Mouse (Mus musculus): ENCODE data around the gene Tmem95. TPM values are rescaled to one million over a fixed set of nuclear protein-coding genes. Genes with fewer than 3 reads are reported as not detected.

Tmem95 gene
- polyA plus RNA-seq (2021; fragmentation: Nextera tagmentation): not detected in 2 replicates
- long read RNA-seq, experiment 1, partial matches to known transcripts: 0 of 1 reads
- long read RNA-seq, experiment 1, other reads (novel, unspliced or antisense): 1 of 1 reads
- long read RNA-seq, experiment 2: 0 reads

DNA sequence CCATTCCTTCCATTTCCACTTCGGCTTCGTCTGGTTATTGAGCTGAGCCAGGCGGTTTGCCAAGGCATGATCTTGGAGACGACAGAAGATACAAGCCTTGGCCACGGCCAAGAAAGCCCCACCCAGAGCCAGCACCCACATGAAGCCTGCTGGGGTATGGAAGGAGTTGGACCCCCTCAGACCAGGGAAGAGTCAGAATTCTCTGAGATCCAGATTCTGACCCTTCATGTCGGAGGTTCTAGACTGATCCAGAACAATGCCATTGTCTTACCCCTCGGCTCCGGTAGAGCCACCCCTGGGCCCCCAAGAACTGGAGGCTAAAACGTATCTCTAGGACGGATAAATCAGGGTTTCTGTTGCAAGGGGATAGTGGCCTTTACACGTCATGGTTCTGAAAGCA is at the start of gene Tmem95:
Gene Tmem95, minus strand, starts transcription at position 141 of the 400 bp plus-strand sequence.

DNA sequence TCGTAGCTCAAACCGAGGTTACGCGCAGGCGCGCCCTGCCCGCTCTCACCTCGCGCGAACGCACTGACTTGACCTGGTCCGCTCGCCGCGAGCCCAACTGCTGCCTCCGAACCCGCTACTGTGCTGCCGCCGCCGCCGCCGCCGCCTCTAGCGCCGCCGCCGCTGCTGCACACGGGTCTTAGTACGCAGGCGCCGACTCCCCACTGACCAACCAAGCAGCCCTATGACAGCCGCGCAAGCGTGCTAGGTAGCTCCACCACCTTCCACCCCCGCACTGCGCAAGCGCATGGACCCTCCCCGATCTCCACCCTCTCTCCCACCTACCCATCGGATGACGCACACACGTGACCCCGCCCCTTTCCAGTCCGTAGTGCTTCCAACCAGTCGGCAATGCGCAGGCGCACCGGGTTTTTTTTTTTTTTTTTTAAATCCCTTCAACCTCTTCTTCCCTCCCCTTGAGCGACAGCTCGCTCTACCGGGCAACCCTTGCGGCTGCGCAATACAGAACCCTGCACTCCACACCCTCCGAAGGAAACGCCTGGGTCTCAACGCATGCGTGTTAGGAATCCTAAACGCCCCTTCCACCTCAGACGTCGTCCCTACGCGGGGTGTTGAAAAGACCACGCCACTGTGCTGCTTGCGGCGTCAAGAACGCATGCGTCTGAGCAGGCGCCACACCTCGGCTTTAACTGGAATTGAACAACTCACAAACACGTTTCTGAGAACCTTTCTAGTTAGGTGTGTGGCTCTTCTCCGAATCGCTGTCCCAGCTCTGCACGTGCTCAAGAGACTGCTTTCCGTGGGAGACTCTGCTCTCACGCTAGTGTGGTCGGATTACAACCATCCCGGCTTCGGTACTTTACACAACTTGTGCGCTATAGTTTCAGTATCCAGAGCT is 43.5 kb upstream of the Tmem95 start, which contains the start of gene Eif5a:
Gene Eif5a, minus strand, starts transcription at position 845 of the 898 bp plus-strand sequence.

DNA sequence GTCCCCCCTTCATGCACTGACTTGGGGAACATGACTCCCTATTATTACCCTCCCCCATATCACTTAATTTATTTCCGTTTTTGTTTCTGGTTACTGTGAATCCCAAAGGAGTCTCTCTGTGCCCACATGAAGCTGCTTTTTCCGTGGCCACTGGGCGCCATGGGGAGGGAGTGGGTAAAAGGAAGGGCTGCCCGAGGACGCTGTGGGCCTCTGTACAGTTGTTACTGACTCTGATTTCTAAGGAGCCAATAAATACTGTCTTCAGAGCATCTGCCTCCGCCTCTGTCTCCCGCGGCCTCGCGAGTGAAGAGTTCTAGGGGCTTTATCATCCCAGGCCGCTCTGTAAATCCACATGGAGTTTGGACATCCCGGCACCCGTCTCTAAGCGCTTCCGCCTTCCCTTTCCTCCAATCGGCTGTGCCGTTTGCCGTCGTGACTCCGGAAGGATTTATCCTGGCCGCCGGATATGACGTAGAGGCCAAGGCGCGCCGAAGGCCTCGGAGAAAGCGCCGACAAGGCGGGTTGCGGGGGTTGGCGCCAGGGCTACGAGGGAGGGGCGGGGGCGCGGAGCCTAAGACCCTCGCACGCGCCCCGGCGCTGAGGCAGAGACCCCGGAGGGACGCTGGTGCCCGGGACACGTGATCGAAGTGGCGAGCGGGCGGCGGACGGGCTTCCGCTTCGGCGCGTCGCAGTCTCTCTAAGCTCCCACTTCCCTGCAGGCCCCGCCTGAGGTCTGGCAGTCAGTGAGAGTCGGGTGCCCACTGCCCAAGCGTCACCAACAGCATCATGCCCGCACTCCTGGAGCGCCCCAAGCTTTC is 35.9 kb upstream of the Tmem95 start, which contains the start of gene Gps2:
Gene Gps2, plus strand, starts transcription at position 335 of the 818 bp plus-strand sequence.

DNA sequence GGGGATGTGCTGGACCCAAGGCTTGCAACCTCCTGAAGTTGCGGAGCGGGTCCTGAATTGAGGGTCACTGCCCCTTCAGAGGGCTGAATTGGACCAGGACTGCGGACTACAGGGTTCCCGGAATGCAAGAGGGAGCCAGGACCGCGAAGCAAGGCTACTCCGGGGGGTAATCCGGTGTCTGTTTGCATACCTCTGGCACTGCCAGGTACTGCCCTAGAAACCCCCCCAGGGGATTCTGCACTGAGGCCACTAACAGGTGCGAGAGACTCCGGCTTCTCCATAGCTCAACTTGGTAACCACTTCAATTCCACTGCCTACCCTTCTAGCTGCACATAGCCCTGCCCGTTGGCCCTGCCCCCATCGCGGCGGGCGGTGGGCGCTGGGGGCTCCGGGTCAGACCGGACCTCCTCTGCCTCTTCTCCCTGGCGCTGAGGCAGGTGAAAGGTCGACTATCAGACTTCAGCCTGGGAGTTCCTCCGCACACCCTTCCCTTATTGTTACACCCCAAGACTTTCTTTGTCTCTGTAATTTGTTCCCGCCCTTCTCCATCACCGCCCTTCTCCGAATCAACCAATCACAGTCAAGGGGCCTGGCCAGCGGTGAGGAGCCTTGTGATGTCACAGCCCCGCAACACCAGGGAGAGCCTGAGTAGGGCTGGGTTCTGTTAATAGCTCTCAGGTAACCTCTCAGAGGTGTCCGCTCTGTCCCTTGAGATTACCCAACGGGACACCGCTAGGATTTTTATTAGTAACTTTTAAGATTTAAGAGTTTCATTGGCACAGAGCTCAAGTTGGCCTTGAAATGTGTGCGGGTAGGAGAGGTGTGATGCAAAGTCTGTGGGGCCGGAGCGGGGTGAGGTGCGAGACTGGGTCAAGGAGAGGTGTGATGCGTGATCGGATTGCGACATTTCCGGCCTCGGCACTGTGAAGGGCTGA is 22.9 kb upstream of the Tmem95 start, which contains the start of the genes 2810408A11Rik and Neurl4:
Gene 2810408A11Rik, minus strand, starts transcription at position 517 of the 935 bp plus-strand sequence.
Gene Neurl4, plus strand, starts transcription at position 602 of the 935 bp plus-strand sequence.

DNA sequence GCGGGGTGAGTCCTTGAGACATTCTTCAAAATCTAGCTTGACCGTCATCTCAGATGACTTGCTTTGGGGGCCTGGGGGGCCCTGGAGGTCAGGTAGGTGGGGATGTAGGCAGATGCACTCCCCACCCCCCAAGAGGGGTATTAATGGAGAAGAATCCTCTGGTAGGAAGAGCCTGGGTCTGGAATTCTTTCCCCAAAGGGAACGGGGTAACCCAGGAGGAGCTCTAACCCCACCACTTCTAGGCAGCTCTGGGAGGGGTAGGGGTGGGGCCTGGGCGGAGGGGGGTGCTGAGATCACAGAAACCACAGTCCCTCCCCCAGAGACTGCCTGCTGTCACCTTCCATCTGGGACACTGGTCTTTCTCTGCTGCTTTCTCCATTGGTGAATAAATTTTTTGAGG is 17.5 kb upstream of the Tmem95 start, which contains the start of gene Acap1:
Gene Acap1, minus strand, starts transcription at position 249 of the 400 bp plus-strand sequence.

DNA sequence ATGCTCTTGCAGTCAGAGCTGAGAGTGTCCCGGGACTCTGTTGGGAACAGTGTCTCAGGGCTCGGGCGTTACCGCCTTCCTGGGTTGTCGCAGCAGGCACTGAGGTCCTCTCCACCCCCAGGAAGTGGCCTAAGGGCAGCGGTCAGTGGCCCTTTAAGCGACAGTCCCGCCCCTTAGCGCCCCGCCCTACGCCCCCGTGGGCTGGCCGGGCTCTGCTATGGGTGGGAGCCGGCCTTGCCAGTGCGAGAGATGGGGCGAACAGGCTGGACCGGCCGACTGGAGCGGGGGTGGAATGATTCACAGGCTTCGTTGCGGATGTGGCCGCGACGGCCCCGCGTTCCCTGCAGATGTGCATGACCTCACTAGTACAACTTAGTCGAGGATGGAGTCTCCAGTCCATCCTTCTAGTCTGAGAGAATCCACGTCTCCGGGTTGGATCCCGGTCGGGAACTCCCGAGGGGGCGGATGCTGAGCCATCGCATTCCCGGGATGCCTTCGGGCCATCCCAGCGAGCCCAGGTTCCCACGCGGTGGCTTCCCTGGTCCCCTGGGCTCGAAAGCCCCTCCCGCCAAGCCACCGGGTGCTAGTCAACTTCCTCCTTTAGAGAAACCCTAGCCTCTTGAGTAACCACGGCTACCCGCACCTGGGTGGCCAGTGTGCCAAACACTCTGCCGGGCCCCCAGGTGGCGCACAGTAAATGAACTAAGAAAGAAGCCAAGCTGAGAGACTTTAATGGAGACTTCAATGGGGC is 3.2 kb upstream of the Tmem95 start, which contains the start of gene Kctd11:
Gene Kctd11, minus strand, starts transcription at position 554 of the 751 bp plus-strand sequence.

DNA sequence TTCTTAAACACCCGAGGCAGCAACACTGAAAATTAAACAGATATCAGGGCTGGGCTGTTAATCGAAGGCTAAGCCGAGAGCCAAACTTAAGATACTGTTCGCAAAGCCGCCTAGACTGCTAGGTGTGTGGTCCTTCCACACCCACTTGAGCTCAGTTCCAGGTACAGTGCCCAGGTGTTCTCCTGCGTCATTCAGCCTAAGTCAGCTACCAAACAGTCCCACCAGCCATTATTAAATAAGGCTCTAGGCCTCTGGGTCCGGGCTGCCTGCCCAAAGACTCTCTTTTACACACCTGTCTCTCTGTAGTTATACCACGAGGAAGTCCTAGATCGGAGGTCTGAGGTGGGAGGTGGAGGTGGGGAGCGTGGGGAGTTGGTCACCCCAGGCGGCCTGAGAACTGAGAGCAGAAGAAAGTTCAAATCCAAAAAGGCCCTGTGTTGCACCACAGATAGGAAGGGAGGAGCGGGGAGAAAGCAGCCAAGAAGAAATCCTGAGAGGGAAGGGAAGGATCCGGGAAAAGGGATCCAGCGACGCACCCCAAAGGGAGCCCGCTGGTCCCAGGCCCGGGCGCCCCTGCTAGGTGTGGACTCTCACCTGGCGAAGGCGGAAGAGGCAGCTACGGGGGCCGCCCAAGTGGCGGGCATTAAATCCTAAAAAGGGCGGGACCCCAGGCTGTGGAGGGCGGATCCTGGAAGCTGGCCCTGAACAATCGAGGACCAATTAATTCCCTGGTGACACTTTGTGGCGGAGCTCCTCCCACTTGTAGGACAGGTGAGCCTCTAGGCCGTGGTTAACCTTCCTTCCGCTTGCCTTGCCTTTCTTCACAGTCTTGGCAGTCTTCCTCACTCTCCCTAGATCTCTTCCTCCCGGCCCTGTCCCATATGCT is 19.5 kb downstream of the Tmem95 start, which contains the start of gene Tnk1:
Gene Tnk1, minus strand, starts transcription at position 618 of the 886 bp plus-strand sequence.

DNA sequence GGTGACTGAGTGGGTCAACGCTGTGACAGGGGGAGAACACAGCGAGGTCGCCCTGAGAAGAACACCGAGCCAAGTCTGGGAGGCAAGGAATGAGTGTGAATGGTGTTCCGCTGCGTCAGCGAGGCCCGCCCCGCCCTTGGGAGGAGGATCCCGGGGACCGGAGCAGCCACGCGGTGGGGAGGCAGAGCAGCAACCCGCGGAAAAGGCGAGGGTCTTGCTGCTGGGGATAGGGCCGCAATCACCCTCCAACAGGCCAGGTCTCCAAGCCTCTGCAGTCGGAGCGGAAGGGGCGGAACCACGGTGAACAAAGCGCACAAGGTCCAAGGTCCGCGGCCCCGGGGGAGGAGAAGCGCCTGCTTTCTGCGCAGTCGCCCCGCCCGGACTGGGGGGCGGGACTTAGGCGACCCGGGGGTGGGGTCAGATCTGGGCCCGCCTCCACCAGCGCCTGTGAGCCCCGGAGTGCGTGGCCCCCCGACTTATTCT is 31.6 kb downstream of the Tmem95 start, which contains the start of gene Plscr3:
Gene Plscr3, plus strand, starts transcription at position 179 of the 483 bp plus-strand sequence.

DNA sequence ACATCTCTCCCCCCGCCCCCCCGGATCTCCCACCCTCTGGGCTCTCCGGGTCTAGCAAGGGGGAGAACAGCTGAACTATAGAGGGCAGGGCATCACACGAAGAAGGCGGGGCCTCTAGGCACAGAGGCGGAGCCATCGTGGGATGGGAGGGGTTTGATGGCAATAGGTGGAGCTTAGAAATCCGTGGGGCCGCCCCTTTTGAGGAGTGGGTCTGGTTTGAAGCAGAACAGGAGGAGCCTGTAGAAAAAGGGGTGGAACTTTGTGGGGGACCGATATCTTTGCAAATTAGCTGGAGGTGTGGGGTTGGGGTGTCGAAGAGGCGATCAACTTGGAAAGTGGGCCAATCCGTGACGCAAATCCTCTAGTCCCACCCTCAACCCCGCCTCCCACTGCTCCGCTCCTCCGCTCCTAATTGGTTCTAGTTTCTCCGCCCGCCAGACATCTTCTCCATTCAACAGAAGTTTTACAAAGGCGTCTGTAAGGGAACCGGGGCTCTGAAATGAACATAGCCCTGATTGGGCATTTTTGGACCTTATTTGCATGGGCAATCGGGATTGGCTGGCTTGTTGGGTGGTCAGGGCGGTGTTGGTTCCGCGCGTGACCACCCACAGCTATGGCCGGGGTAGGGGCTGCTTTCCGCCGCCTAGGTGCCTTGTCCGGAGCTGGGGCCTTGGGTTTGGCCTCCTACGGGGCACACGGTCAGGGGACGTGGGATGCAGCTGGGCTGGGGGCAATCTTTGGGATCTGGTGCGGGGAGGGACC is 39.7 kb downstream of the Tmem95 start, which contains the start of gene Tmem256:
Gene Tmem256, plus strand, starts transcription at position 563 of the 762 bp plus-strand sequence.

DNA sequence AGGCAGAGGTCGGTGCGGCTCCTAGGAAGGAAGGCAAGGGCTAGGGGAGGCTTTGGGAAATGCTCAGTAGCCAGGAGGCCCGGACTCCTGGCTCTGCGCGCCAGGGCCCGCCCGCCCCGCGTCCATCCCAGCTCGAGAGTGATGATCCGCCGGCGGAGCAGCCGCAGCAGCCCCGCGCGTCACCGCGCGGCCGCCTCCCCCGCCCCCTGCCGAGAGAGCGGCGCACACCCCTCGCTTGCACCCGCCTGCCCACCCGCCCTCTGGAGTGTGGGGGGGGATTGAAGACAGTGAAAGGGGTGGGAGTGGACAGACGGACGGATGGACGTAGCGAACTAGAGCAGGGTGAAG is 40.2 kb downstream of the Tmem95 start, which contains the start of gene Nlgn2:
Gene Nlgn2, minus strand, starts transcription at position 181 of the 348 bp plus-strand sequence.

Other genes with a start within 250 kb of the Tmem95 start
- 6.9 and 10.3 TPM in 2 replicates for gene Fxr2, start 245.0 kb downstream of the Tmem95 start, polyA plus RNA-seq (2021; fragmentation: Nextera tagmentation)
- 0.36 TPM in 1 of 2 replicates, not detected in the other for gene Sox15, start 222.7 kb downstream of the Tmem95 start, polyA plus RNA-seq (2021; fragmentation: Nextera tagmentation)
- 87.7 and 102 TPM in 2 replicates for gene Mpdu1, start 215.4 kb downstream of the Tmem95 start, polyA plus RNA-seq (2021; fragmentation: Nextera tagmentation)
- 18.2 and 20.8 TPM in 2 replicates for gene Cd68, start 211.9 kb downstream of the Tmem95 start, polyA plus RNA-seq (2021; fragmentation: Nextera tagmentation)
- gene Eif4a1, start 205.6 kb downstream of the Tmem95 start, polyA plus RNA-seq (2021; fragmentation: Nextera tagmentation): 163 and 212 TPM in 2 replicates
- 16.2 and 20.9 TPM in 2 replicates for gene Senp3, start 195.9 kb downstream of the Tmem95 start, polyA plus RNA-seq (2021; fragmentation: Nextera tagmentation)
- 3.5 and 3.8 TPM in 2 replicates for gene Tnfsf13, start 192.2 kb downstream of the Tmem95 start, polyA plus RNA-seq (2021; fragmentation: Nextera tagmentation)
- gene Tnfsf12, start 182.2 kb downstream of the Tmem95 start, polyA plus RNA-seq (2021; fragmentation: Nextera tagmentation): 3.3 and 11.2 TPM in 2 replicates
- 3.0 and 5.7 TPM in 2 replicates for gene Tnfsfm13, start 181.9 kb downstream of the Tmem95 start, polyA plus RNA-seq (2021; fragmentation: Nextera tagmentation)
- 3.9 and 7.0 TPM in 2 replicates for gene Polr2a, start 119.4 kb downstream of the Tmem95 start, polyA plus RNA-seq (2021; fragmentation: Nextera tagmentation)
- gene Slc35g3, start 116.0 kb downstream of the Tmem95 start, polyA plus RNA-seq (2021; fragmentation: Nextera tagmentation): not detected in 2 replicates
- 6.7 and 9.8 TPM in 2 replicates for gene Zbtb4, start 112.1 kb downstream of the Tmem95 start, polyA plus RNA-seq (2021; fragmentation: Nextera tagmentation)
- 0.17 and 0.19 TPM in 2 replicates for gene Chrnb1, start 82.1 kb downstream of the Tmem95 start, polyA plus RNA-seq (2021; fragmentation: Nextera tagmentation)
- 2.3 and 2.7 TPM in 2 replicates for gene Fgf11, start 76.2 kb downstream of the Tmem95 start, polyA plus RNA-seq (2021; fragmentation: Nextera tagmentation)
- gene Tmem102, start 72.4 kb downstream of the Tmem95 start, polyA plus RNA-seq (2021; fragmentation: Nextera tagmentation): 0.39 and 0.40 TPM in 2 replicates
- not detected in 2 replicates for gene Gm39566, start 62.7 kb downstream of the Tmem95 start, polyA plus RNA-seq (2021; fragmentation: Nextera tagmentation)
- not detected in 2 replicates for gene Spem2, start 59.6 kb downstream of the Tmem95 start, polyA plus RNA-seq (2021; fragmentation: Nextera tagmentation)
- gene Spem1, start 55.8 kb downstream of the Tmem95 start, polyA plus RNA-seq (2021; fragmentation: Nextera tagmentation): not detected in 2 replicates
- 12.4 and 16.8 TPM in 2 replicates for gene Nlgn2, start 40.2 kb downstream of the Tmem95 start, polyA plus RNA-seq (2021; fragmentation: Nextera tagmentation)
- gene Tmem256, start 39.5 kb downstream of the Tmem95 start, polyA plus RNA-seq (2021; fragmentation: Nextera tagmentation): 510 and 573 TPM in 2 replicates
- gene Plscr3, start 31.6 kb downstream of the Tmem95 start, polyA plus RNA-seq (2021; fragmentation: Nextera tagmentation): 4.0 and 11.7 TPM in 2 replicates
- gene Tnk1, start 19.3 kb downstream of the Tmem95 start, polyA plus RNA-seq (2021; fragmentation: Nextera tagmentation): 0.08 TPM in 1 of 2 replicates, not detected in the other
- gene Kctd11, start 3.4 kb upstream of the Tmem95 start, polyA plus RNA-seq (2021; fragmentation: Nextera tagmentation): 0.42 and 0.43 TPM in 2 replicates
- gene Acap1, start 17.5 kb upstream of the Tmem95 start, polyA plus RNA-seq (2021; fragmentation: Nextera tagmentation): not detected in 2 replicates
- gene 2810408A11Rik, start 23.0 kb upstream of the Tmem95 start, polyA plus RNA-seq (2021; fragmentation: Nextera tagmentation): 0.20 and 0.37 TPM in 2 replicates
- 8.7 and 12.8 TPM in 2 replicates for gene Neurl4, start 23.1 kb upstream of the Tmem95 start, polyA plus RNA-seq (2021; fragmentation: Nextera tagmentation)
- 19.7 and 23.9 TPM in 2 replicates for gene Gps2, start 35.9 kb upstream of the Tmem95 start, polyA plus RNA-seq (2021; fragmentation: Nextera tagmentation)
- gene Eif5a, start 43.9 kb upstream of the Tmem95 start, polyA plus RNA-seq (2021; fragmentation: Nextera tagmentation): 765 and 797 TPM in 2 replicates
- gene Ybx2, start 57.8 kb upstream of the Tmem95 start, polyA plus RNA-seq (2021; fragmentation: Nextera tagmentation): 0.92 TPM in 1 of 2 replicates, not detected in the other
- 0.61 and 0.64 TPM in 2 replicates for gene Slc2a4, start 70.2 kb upstream of the Tmem95 start, polyA plus RNA-seq (2021; fragmentation: Nextera tagmentation)
- not detected in 2 replicates for gene Cldn7, start 86.8 kb upstream of the Tmem95 start, polyA plus RNA-seq (2021; fragmentation: Nextera tagmentation)
- 16.4 and 21.9 TPM in 2 replicates for gene Ctdnep1, start 103.1 kb upstream of the Tmem95 start, polyA plus RNA-seq (2021; fragmentation: Nextera tagmentation)
- 112 and 113 TPM in 2 replicates for gene Elp5, start 104.5 kb upstream of the Tmem95 start, polyA plus RNA-seq (2021; fragmentation: Nextera tagmentation)
- gene Gabarap, start 113.1 kb upstream of the Tmem95 start, polyA plus RNA-seq (2021; fragmentation: Nextera tagmentation): 291 and 457 TPM in 2 replicates
- gene Phf23, start 117.8 kb upstream of the Tmem95 start, polyA plus RNA-seq (2021; fragmentation: Nextera tagmentation): 9.2 and 18.6 TPM in 2 replicates
- 1.6 and 4.0 TPM in 2 replicates for gene Dvl2, start 122.6 kb upstream of the Tmem95 start, polyA plus RNA-seq (2021; fragmentation: Nextera tagmentation)
- gene Acadvl, start 137.4 kb upstream of the Tmem95 start, polyA plus RNA-seq (2021; fragmentation: Nextera tagmentation): 40.5 and 55.2 TPM in 2 replicates
- gene Dlg4, start 138.9 kb upstream of the Tmem95 start, polyA plus RNA-seq (2021; fragmentation: Nextera tagmentation): 50.8 and 69.9 TPM in 2 replicates
- 3.1 and 3.3 TPM in 2 replicates for gene Asgr1, start 176.1 kb upstream of the Tmem95 start, polyA plus RNA-seq (2021; fragmentation: Nextera tagmentation)
- not detected in 2 replicates for gene Asgr2, start 214.6 kb upstream of the Tmem95 start, polyA plus RNA-seq (2021; fragmentation: Nextera tagmentation)